Mouse (Mus musculus) kidney, postnatal 0 days (tissue): ENCODE results near the gene Fam3b. TPM values are rescaled to one million over a fixed set of nuclear protein-coding genes. Genes with fewer than 3 reads are reported as not detected.

ENCODE experiments used
- ATAC-seq: fragments of 200-750 bp; cut with Nextera tagmentation; replicated peaks from 2 replicates; pipeline ENCODE4 v1.8.0; 2017; ENCODE audit warnings: low read depth, moderate number of reproducible peaks, moderate TSS enrichment, moderate library complexity; ENCODE audit not compliant: low FRiP score
- DNase-seq: peaks from one replicate; pipeline ENCODE4 v3.0.0-alpha.2; 2016; ENCODE audit warnings: low spot score
- H3K27ac ChIP-seq: fragments of 300-500 bp; sonication (generic); 2 replicates; pipeline ENCODE4 v1.5.1; 2014; ENCODE audit warnings: mild to moderate bottlenecking
- H3K27me3 ChIP-seq: fragments of 300-500 bp; sonication (generic); 2 replicates; pipeline ENCODE4 v1.6.1; 2014; ENCODE audit warnings: low read length, mixed read lengths; ENCODE audit not compliant: insufficient read depth
- H3K36me3 ChIP-seq: fragments of 300-500 bp; sonication (generic); 2 replicates; pipeline ENCODE4 v1.6.1; 2014; ENCODE audit warnings: low read length, mixed read lengths; ENCODE audit not compliant: insufficient read depth
- H3K4me1 ChIP-seq: fragments of 300-500 bp; sonication (generic); replicated peaks from 2 replicates; pipeline ENCODE4 v1.6.1; 2014; ENCODE audit warnings: antibody characterized with exemption, low read length, mixed read lengths; ENCODE audit not compliant: insufficient read depth
- H3K4me2 ChIP-seq: fragments of 300-500 bp; sonication (generic); 2 replicates; pipeline ENCODE4 v1.6.1; 2014; ENCODE audit warnings: mild to moderate bottlenecking, low read length, moderate library complexity, mixed read lengths
- H3K4me3 ChIP-seq: fragments of 300-500 bp; sonication (generic); replicated peaks from 2 replicates; pipeline ENCODE4 v1.5.1; 2014; ENCODE audit warnings: low read depth, low read length
- H3K9ac ChIP-seq: fragments of 300-500 bp; sonication (generic); 2 replicates; pipeline ENCODE4 v1.6.1; 2014; ENCODE audit warnings: low read depth, low read length
- H3K9me3 ChIP-seq: fragments of 300-500 bp; sonication (generic); replicated peaks from 2 replicates; pipeline ENCODE4 v1.6.1; 2016; ENCODE audit warnings: low read length, inconsistent platforms, mixed read lengths
- CTCF ChIP-seq: IDR thresholded peaks from 2 replicates; pipeline ENCODE4 v1.5.1; 2016; ENCODE audit warnings: antibody characterized with exemption, low read depth, mild to moderate bottlenecking, moderate library complexity
- WGBS: fragments of 180-500 bp; shearing (Covaris S2); extraction: QIAGEN DNeasy Blood & Tissue Kit; methylation state at CpG from one replicate; pipeline ENCODE4 v1.1.7; 2014; 5-methylcytosine and 5-hydroxymethylcytosine counted together
- polyA plus RNA-seq: library from polyadenylated mRNA; unstranded; fragments of >200 nt; fragmentation: Nextera tagmentation; extraction: Ambion mirVana; gene quantifications from 2 replicates; pipeline ENCODE4 v1.2.1, GENCODE M21; 2015

The Fam3b gene
- polyA plus RNA-seq, 1 experiment from 2014 or later = not detected

DNA sequence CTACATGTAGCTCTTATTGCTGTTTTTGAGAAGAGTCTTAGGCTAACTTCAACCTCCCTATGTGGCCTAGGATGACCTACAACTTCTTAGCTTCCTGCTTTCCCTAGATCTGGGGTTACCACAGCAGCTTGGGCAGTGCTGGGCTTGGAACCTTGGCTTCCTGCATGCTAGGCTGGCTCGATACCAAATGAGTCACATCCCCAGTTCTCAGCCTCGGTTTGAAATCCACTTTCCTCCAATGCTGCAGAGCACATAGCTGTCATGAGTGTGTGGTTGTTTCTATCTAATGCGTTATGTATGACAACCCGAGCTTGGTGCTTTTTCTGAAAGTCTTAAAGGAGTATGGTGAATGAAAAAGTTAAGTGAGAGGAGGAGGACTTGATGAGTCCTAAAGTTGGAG, 83.3 kb downstream of the Fam3b start:
- H3K4me3 ChIP-seq = no peak overlapping the region
- no peak overlapping the region for H3K9ac ChIP-seq
- 66% methylated on average over 4 of the region's 4 CpGs for whole genome bisulfite sequencing
- no peaks in the 10 kb centered on the region for H3K9me3 ChIP-seq
- ATAC-seq (no peak), DNase-seq (no peak)
- H3K4me1 ChIP-seq = no peaks in the 10 kb centered on the region
- TF ChIP-seq CTCF = no peak
- no peaks in the 10 kb centered on the region for H3K27me3 ChIP-seq
- H3K4me2 ChIP-seq = no peak overlapping the region
- H3K36me3 ChIP-seq = no peaks in the 10 kb centered on the region
- H3K27ac ChIP-seq = no peak overlapping the region

DNA sequence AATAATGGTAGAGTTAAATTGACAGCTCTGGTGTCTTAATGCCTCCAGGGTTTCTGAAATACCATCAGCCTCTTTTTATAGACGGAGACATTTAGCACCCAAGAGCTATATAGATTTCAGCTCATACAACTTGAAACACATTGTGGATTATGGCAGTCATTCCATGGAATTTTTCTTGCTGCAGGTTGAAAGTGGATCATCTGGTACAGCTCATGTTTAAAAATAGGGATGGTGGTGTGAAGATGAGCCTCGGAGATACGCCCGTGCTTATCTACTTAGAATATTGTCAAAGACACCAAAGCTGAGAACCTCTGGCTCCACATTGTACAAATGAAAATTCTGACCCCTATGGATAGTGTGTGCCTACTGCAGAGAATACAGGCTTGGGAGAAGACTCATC, 84.5 kb downstream of the Fam3b start:
- ATAC-seq (no peak), DNase-seq (no peak)
- Histone ChIP-seq H3K4me2 (no peak overlapping the region), H3K27ac (no peak overlapping the region), H3K9ac (no peak overlapping the region), H3K9me3 (no peaks in the 10 kb centered on the region), H3K4me1 (no peaks in the 10 kb centered on the region), H3K36me3 (no peaks in the 10 kb centered on the region), H3K27me3 (no peaks in the 10 kb centered on the region), H3K4me3 (no peak overlapping the region)
- whole genome bisulfite sequencing = 92% methylated on average over 4 of the region's 4 CpGs
- no peak for TF ChIP-seq CTCF

DNA sequence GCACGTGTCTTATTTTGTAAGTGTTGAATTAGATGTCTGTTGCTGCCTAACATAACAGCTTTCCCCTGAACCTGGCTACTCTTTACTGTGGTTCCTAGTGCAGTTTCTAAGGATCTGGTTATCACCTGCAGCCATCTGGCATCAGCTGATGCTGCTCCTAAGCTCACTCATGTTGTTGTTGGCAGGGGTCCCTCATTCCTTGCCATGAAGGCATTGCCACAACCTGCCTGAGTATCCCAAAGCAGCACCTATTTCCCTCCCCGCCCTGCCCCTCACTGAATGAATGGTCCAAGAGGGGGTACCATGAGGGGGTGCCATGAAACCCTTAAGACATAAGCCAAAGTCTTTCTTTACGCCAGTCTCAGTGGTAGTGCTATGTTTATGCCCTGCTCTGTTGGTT, 86.6 kb downstream of the Fam3b start:
- ATAC-seq = no peak
- no peak for DNase-seq
- H3K4me2 ChIP-seq = no peak overlapping the region
- H3K9ac ChIP-seq = no peak overlapping the region
- H3K4me3 ChIP-seq = no peak overlapping the region
- H3K27me3 ChIP-seq = no peaks in the 10 kb centered on the region
- H3K9me3 ChIP-seq = no peaks in the 10 kb centered on the region
- no peaks in the 10 kb centered on the region for H3K4me1 ChIP-seq
- no peak overlapping the region for H3K27ac ChIP-seq
- no peak for TF ChIP-seq CTCF
- WGBS = 84% methylated on average over 3 of the region's 3 CpGs
- H3K36me3 ChIP-seq = no peaks in the 10 kb centered on the region

DNA sequence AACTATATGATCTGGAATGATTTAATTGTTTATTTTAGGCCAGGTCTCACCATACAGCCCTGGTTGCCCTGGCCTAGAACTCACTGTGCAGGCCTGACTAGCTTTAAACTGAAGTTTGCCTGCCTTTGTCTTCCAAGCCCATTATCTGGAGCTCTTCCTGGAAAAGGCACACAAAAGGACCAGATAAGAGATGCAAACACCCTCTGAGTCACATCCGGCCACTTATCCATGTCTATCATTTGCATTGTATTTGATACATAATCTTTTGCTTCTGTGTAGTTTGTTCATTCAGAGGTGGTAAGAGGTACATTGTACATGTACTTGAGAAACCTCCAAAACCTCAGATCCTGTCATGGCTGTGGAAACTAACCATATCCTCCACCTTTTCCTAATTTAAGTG, 91.0 kb downstream of the Fam3b start:
- Histone ChIP-seq H3K4me2 (no peak overlapping the region), H3K36me3 (no peaks in the 10 kb centered on the region), H3K27me3 (no peaks in the 10 kb centered on the region), H3K9ac (no peak overlapping the region), H3K4me3 (no peak overlapping the region), H3K9me3 (no peaks in the 10 kb centered on the region), H3K27ac (no peak overlapping the region), H3K4me1 (no peaks in the 10 kb centered on the region)
- DNase-seq = no peak
- ATAC-seq = no peak
- WGBS = 79% methylated on average over 1 of the region's 1 CpGs
- no peak for TF ChIP-seq CTCF

DNA sequence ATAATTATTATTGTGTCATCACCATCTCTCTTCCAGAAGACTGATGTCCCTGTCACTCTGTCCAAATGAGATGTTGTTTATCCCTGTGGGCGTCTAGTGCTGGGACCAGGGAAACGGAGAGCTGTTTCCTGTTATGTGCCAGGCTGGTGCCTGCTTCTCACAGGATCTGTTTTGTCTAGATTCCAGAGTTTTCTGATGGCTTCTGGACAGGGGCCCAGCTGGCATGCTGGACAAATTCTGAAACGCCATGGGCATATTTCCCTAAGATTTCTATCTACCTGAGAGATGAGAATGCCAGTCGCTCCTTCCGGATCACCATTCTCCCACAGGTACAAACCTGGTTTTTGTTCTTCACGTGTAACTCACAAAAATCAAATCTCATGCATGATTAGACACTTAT, 92.9 kb downstream of the Fam3b start:
- 77% methylated on average over 6 of the region's 6 CpGs for WGBS
- no peak overlapping the region for H3K4me3 ChIP-seq
- H3K36me3 ChIP-seq = no peaks in the 10 kb centered on the region
- no peak overlapping the region for H3K4me2 ChIP-seq
- H3K9me3 ChIP-seq = no peaks in the 10 kb centered on the region
- H3K9ac ChIP-seq = no peak overlapping the region
- no peaks in the 10 kb centered on the region for H3K27me3 ChIP-seq
- TF ChIP-seq CTCF = no peak
- H3K4me1 ChIP-seq = no peaks in the 10 kb centered on the region
- ATAC-seq (no peak), DNase-seq (no peak)
- H3K27ac ChIP-seq = no peak overlapping the region

Other genes with a start within 250 kb of the Fam3b start
- 8.2 and 11.2 TPM in 2 replicates for gene Bace2, start 158.1 kb downstream of the Fam3b start, polyA plus RNA-seq
- gene Mx1, start 51.9 kb downstream of the Fam3b start, polyA plus RNA-seq = 0.11 and 0.15 TPM in 2 replicates
- gene Tmprss2, start 96.4 kb upstream of the Fam3b start, polyA plus RNA-seq = 79.1 and 91.6 TPM in 2 replicates
- 9.9 and 10.2 TPM in 2 replicates for gene Ripk4, start 249.0 kb upstream of the Fam3b start, polyA plus RNA-seq